Mouse (Mus musculus) heart, adult 2 months (tissue): ENCODE measurements around the gene Luc7l. TPM values are rescaled to one million over a fixed set of nuclear protein-coding genes. Genes with fewer than 3 reads are reported as not detected.

Source experiments
- DNase-seq, 2 experiments: peaks; one replicate each; pipeline ENCODE4 v3.0.0; 2021
- H3K27ac ChIP-seq: fragments of 200-600 bp; 2 replicates; pipeline ENCODE4 v1.8.1; 2022
- H3K27me3 ChIP-seq: fragments of 200-500 bp; 2 replicates; pipeline ENCODE4 v1.6.1; 2012; ENCODE audit warnings: mild to moderate bottlenecking, low read length, inconsistent platforms, mixed read lengths; ENCODE audit not compliant: control insufficient read depth, insufficient read depth
- H3K36me3 ChIP-seq: fragments of 200-500 bp; 2 replicates; pipeline ENCODE4 v1.6.1; 2012; ENCODE audit warnings: low read length, inconsistent platforms; ENCODE audit not compliant: control insufficient read depth, insufficient read depth
- H3K4me1 ChIP-seq: fragments of 200-500 bp; 2 replicates; pipeline ENCODE4 v1.6.1; 2011; ENCODE audit warnings: low read length; ENCODE audit not compliant: control insufficient read depth, insufficient read depth
- H3K4me3 ChIP-seq: fragments of 200-600 bp; 2 replicates; pipeline ENCODE4 v1.8.1; 2022
- H3K79me2 ChIP-seq: fragments of 200-500 bp; replicated peaks from 2 replicates; pipeline ENCODE4 v1.6.1; 2012; ENCODE audit warnings: mild to moderate bottlenecking, inconsistent platforms, low read length, moderate library complexity, mixed read lengths; ENCODE audit not compliant: control insufficient read depth, insufficient read depth
- H3K9ac ChIP-seq: fragments of 200-500 bp; 2 replicates; pipeline ENCODE4 v1.6.1; 2012; ENCODE audit warnings: low read depth, mild to moderate bottlenecking, control low read depth, inconsistent platforms, low read length, mixed read lengths
- CTCF ChIP-seq: fragments of 200-600 bp; IDR thresholded peaks from 2 replicates; pipeline ENCODE4 v1.8.1; 2022; ENCODE audit warnings: antibody characterized with exemption, mild to moderate bottlenecking, moderate library complexity
- EP300 ChIP-seq: fragments of 200-500 bp; IDR thresholded peaks from 2 replicates; pipeline ENCODE4 v1.6.1; 2011; ENCODE audit warnings: low read depth, low read length, control low read depth; ENCODE audit not compliant: insufficient read depth
- POLR2A ChIP-seq: fragments of 200-500 bp; IDR thresholded peaks from 2 replicates; pipeline ENCODE4 v1.6.1; 2011; ENCODE audit warnings: mild to moderate bottlenecking, low read depth, low read length, control low read depth; ENCODE audit not compliant: insufficient read depth
- WGBS: fragments of 180-500 bp; shearing (Covaris S2); methylation state at CpG from one replicate; pipeline ENCODE4 v1.1.7; 2018; 5-methylcytosine and 5-hydroxymethylcytosine counted together
- intact Hi-C: fragments of 180-260 bp; cut with DNase I; formaldehyde crosslinking; loops from one replicate; pipeline ENCODE4 v1.15.1; 2025
- polyA plus RNA-seq: library from polyadenylated mRNA; depleted of rRNA; stranded (reverse); fragments of >200 nt; gene quantifications from 2 replicates; pipeline ENCODE4 v1.2.3, GENCODE M21; 2012
- total RNA-seq, 2 experiments: library from RNA; stranded (reverse); gene quantifications; 2 replicates each; pipeline ENCODE4 v1.2.3; 2021

The Luc7l gene
- total and polyA plus RNA-seq, 3 experiments, result 13.2 to 16.3 (median 13.6) TPM

DNA sequence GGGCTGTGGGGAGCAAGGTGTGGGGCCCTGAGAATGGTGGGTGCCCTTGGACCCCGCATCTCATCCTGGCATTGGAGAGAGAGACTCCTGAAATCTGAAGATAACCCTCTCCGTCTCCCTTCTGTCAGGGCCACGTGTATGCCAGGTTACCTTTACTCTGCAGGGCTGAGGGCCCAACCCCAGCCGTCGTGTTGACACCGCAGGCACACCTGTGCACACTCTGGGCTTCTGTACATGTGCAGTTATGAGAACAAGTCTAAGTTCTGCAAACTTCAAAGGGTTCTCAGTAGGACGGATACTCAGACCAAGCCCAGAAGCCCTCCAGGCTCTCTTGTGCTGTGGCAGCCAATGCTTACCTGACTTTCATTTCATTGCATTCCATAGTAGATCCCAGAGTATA, 40.5 kb upstream of the Luc7l start:
- TF ChIP-seq POLR2A (no peak), CTCF (no peak), EP300 (no peak)
- Histone ChIP-seq H3K27me3 (no peaks in the 10 kb centered on the region), H3K79me2 (no peaks in the 10 kb centered on the region), H3K27ac (no peak overlapping the region), H3K4me3 (no peak overlapping the region), H3K9ac (no peak overlapping the region), H3K4me1 (no peaks in the 10 kb centered on the region), H3K36me3 (no peaks in the 10 kb centered on the region)
- DNase-seq, result no peak
- intact Hi-C loops, result no loop called here
- WGBS, result 87% methylated on average over 7 of the region's 7 CpGs

DNA sequence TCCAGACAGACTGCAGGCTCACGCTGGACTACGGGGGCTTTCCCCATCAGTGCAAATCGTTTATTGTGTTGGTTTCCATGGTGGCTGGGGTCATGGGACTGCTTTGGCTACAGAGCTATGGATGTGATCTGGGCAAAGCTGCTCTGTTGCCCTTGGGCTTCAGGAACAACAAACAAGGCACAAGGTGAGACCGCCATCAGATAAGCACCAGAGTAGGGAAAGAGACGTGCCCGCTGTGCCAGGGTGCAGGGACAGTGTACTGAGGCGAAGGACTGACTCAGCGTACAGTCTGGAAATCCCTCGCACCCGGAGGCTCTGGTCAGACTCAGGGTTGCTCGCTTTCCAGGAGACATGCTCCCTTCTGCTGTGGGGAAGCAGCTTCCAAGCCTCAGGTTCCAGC, 40.0 kb upstream of the Luc7l start:
- DNase-seq, result no peak
- H3K4me3 ChIP-seq, result no peak overlapping the region
- no peaks in the 10 kb centered on the region for H3K36me3 ChIP-seq
- H3K79me2 ChIP-seq, result no peaks in the 10 kb centered on the region
- no peaks in the 10 kb centered on the region for H3K4me1 ChIP-seq
- H3K27me3 ChIP-seq, result no peaks in the 10 kb centered on the region
- no peak for TF ChIP-seq CTCF
- TF ChIP-seq POLR2A, result no peak
- TF ChIP-seq EP300, result no peak
- no peak overlapping the region for H3K9ac ChIP-seq
- intact Hi-C loops, result no loop called here
- 78% methylated on average over 11 of the region's 11 CpGs for WGBS
- no peak overlapping the region for H3K27ac ChIP-seq

DNA sequence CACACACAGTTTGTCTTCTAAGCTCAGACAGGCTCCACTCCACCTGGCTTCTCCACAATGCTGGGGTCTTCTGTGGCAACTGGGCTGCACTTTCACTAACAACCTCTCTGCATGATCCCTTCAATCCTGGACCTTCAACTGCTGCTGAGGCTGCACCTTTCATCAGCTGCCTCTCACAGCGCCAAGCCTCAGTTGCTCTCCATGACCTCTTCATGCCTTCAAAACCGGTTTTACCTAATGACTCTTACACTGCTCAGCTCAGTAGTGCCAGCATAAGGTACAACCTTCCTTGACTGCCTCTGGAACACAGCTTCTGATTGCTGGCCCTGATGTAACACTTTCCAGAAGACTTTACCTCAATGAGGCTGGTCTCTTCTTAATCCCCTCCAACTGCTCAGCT, 31.2 kb upstream of the Luc7l start:
- DNase-seq, result no peak
- Histone ChIP-seq H3K27me3 (no peaks in the 10 kb centered on the region), H3K27ac (no peak overlapping the region), H3K9ac (no peak overlapping the region), H3K4me1 (peaks cover 2% of the 10 kb centered on the region; the same call in 1 of the 2 replicates), H3K36me3 (no peaks in the 10 kb centered on the region), H3K79me2 (no peaks in the 10 kb centered on the region), H3K4me3 (no peak overlapping the region)
- intact Hi-C loops, result no loop called here
- WGBS, result 71% methylated on average over 2 of the region's 2 CpGs
- no peak for TF ChIP-seq EP300
- no peak for TF ChIP-seq CTCF
- TF ChIP-seq POLR2A, result no peak

DNA sequence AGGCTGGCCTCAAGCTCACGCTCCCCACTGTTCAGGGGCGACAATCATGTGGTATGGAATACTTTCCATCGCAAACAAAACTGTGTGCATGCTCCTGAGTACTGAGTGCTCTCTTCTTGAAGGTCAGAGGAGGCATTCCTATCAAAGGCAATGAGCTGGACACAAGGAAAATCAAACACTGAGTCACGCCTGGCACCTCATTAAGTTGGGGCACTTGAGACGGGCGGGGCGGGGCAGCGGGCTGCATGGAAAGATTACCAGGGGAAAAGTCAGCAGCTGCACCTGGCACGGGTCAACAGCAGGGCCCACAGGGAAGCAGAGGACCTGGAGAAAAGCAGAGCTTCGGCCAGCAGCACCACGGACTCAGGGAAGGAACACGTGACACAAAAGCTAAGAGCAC, 27.5 kb upstream of the Luc7l start:
- intact Hi-C loops, result no loop called here
- TF ChIP-seq EP300 (no peak), POLR2A (no peak), CTCF (no peak)
- DNase-seq, result no peak
- H3K27me3 ChIP-seq, result no peaks in the 10 kb centered on the region
- no peak overlapping the region for H3K27ac ChIP-seq
- 0 out of 2 replicates have a peak, but pooled peaks cover 3% of the 10 kb centered on the region for H3K79me2 ChIP-seq
- no peaks in the 10 kb centered on the region for H3K36me3 ChIP-seq
- 66% methylated on average over 12 of the region's 12 CpGs for WGBS
- H3K9ac ChIP-seq, result no peak overlapping the region
- no peak overlapping the region for H3K4me3 ChIP-seq
- peaks cover 2% of the 10 kb centered on the region; the same call in 1 of the 2 replicates for H3K4me1 ChIP-seq

DNA sequence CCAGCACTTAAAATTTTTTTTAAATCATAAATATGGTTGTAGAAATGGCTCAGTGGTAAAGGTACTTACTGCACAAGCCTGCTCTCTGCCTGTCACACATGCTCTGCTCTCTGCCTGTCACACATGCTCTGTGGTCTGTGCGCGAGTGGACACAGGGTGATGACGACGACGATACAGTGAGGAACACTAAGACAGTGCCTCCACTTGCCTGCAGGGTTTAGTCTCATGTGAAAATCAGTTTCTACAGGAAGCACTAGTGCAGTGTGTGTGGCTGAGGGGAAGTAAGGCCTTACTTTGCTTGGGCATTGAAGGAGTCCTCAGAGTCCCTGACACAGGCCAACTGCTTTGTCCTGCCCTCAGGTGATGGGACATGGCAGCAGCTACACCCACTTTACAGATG, 22.9 kb upstream of the Luc7l start:
- TF ChIP-seq EP300 (no peak), CTCF (no peak), POLR2A (no peak)
- DNase-seq, result no peak
- no peaks in the 10 kb centered on the region for H3K36me3 ChIP-seq
- intact Hi-C loops, result no loop called here
- 80% methylated on average over 5 of the region's 5 CpGs for WGBS
- no peak overlapping the region for H3K9ac ChIP-seq
- H3K4me1 ChIP-seq, result peaks cover 2% of the 10 kb centered on the region; the same call in 1 of the 2 replicates
- H3K4me3 ChIP-seq, result no peak overlapping the region
- H3K27ac ChIP-seq, result no peak overlapping the region
- no peaks in the 10 kb centered on the region for H3K27me3 ChIP-seq
- H3K79me2 ChIP-seq, result 0 out of 2 replicates have a peak, but pooled peaks cover 6% of the 10 kb centered on the region

DNA sequence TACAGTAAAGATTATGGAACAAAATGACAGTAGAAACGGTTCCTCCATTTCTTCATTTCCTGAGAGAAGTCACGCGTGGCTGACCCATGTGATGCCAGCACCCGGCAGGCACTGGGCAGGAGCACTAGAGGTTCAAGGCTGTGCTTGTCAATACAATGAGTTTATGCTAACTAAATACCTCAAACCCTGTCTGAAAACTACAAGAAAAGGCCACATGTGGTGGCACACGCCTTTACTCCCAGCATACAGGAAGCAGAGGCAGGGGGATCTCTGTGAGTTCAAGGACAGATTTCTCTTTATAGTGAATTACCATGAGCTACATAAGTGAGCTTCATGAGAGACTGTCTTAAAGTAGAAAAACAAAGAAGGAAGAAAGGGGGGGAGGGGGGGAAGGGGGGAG, 21.5 kb upstream of the Luc7l start:
- Histone ChIP-seq H3K4me1 (0 out of 2 replicates have a peak, but pooled peaks cover 1% of the 10 kb centered on the region), H3K79me2 (0 out of 2 replicates have a peak, but pooled peaks cover 6% of the 10 kb centered on the region), H3K27me3 (no peaks in the 10 kb centered on the region), H3K4me3 (no peak overlapping the region), H3K36me3 (peaks cover 2% of the 10 kb centered on the region; the same call in 1 of the 2 replicates), H3K27ac (no peak overlapping the region), H3K9ac (no peak overlapping the region)
- intact Hi-C loops, result no loop called here
- 79% methylated on average over 5 of the region's 5 CpGs for WGBS
- DNase-seq, result no peak
- TF ChIP-seq CTCF, result no peak
- no peak for TF ChIP-seq POLR2A
